Mouse (Mus musculus): ENCODE data around the gene Pum2.

Pum2 gene

GRCm38 (mm10) chr12:8761058-8761457 is 87.1 kb downstream of the Pum2 start:
- no peak for DNase-seq (ENCODE audit: low spot score)

DNA sequence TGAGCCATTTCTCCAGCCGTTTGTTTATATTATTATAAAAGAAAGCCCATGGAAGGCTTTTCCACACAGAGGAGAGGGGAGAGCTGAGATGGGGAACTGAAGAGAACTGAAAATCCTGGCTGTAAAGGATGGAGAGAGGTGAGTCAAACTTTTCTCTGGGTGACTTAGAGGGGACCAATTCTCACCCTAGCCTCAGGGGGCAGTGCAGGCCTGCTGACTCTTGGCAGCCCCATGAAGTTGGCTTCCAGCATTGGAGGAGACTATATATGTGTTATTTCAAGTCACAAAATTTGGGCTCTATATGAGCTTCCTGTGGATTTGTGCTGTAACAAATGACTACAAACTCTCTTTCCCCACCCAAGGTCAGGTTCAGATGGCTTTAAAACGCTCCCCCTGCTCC is 88.7 kb downstream of the Pum2 start:
- no peak for DNase-seq (ENCODE audit: low spot score)

GRCm38 (mm10) chr12:8764221-8764930 is 90.4 kb downstream of the Pum2 start:
- DNase-seq (ENCODE audit: low spot score) = no peak

DNA sequence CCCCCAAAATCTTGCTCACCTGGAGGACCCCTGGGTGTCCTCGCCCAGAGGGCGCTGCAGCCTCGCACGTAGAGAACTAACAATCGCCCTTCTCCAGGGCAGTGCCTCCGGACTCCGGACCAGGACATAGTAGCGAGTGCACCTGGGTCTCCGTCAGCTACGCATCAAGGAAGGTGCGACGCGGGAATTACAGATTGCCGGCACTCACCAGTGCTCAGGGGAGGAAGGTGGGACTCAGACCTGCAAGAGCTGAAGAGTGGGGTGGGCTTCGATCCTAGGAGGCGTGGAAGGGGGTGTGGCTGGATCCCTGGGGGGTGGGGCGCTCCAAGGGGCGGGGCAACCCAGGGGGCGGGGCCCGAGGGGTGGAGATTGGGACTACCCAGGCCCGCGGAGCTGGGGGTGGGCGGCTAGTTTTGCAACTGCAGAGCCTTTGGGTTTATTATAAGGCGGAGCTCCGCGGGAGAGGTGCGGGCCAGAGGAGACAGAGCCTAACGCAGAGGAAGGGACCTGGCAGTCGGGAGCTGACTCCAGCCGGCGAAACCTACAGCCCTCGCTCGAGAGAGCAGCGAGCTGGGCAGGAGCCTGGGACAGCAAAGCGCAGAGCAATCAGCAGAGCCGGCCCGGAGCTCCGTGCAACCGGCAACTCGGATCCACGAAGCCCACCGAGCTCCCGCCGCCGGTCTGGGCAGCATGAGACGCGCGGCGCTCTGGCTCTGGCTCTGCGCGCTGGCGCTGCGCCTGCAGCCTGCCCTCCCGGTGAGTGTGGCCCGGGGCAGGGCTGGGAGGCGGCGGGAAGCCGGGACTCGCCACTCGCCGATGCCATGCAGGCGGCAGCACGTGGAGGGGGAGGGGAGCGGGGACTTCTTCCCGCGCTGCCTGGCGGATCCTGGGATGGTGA is 97.3 kb downstream of the Pum2 start, which contains the start of gene Sdc1:
Sdc1 (plus strand) TSS at position 378 of the 898 bp plus-strand sequence.
- DNase-seq (ENCODE audit: low spot score) = peak; percentile 81

DNA sequence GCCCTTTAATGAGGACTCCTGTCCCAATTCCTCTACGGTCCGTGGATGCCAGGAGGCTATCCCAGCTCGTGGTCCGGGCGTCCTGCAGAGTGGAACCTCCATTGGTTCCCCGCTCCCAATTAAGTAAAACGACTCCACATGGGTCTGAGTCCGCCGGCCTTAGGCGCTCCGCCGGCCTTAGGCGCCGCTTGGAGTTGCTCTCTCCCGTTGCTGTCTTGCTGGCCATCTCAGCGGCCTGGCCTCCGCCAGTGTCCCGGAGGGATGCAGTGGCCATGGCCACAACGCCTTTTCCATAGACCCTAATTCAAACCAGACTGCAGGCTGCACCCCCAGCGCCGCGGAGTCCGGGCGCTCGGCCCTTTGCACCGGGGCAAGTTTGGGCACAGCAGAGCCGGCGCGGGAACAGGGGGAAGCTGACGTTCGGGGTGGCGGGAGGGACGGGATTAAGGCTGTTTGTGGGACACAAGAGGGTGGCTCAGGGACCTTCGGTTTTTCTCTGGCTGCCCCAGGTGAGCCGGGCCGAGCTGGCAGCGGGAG is 98.0 kb downstream of the Pum2 start:
- DNase-seq (ENCODE audit: low spot score) = no peak

DNA sequence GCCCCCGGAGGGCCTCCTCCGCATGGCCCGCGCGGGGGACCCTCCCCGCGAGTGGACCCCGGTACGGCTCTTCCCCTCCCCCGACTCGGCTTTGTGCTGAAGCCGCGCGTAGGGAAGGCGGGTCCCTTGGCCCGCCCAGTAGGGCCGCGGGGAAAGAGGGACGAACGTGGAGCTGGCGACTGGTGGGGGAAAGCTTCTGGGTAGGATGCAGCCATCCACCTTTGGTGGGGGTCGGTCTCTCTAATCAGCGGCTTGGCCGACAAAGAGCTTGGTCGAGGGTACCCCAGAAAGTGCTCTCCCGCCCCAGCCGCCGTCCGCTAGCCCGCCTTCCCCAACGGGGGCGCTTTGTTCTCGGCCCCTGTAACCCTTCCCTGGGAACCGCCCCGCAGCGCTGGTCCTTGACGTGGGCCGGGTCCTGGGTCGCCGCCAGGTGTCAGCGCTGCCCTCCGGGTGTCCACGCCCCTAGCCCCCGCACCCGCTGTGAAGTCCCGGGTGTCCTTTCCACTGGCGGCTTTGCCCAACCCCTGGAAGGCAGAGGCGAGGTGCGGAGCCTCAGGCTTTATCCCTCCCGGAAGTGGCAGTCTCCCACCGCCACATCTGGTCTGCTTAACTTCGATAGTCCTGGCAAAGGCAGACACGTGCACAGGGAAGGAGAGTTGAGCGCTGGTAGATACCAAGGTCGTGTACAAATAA is 98.7 kb downstream of the Pum2 start:
- peak; percentile 58 for DNase-seq (ENCODE audit: low spot score)

GRCm38 (mm10) chr12:8773336-8773735 is 99.4 kb downstream of the Pum2 start:
- DNase-seq (ENCODE audit: low spot score) = no peak

DNA sequence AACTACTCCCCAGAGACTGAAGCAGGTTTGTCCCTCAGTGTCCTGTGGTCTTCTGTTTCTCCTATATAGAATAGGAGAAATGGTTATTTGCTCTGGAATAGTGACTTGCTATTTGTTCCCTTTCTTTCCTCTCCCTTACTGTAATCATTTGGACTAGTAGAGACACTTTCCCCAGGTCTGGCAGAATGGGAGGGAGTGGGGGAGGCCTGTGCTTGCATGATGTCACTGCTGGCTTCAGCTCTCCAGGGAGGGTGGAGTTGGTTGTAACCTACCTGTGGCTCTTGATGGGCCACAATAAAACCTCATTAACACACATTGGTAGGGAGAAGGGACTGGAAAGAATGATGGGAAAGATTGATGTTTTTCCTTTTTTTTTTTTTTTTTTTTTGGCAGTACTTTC is 100.2 kb downstream of the Pum2 start:
- no peak for DNase-seq (ENCODE audit: low spot score)

DNA sequence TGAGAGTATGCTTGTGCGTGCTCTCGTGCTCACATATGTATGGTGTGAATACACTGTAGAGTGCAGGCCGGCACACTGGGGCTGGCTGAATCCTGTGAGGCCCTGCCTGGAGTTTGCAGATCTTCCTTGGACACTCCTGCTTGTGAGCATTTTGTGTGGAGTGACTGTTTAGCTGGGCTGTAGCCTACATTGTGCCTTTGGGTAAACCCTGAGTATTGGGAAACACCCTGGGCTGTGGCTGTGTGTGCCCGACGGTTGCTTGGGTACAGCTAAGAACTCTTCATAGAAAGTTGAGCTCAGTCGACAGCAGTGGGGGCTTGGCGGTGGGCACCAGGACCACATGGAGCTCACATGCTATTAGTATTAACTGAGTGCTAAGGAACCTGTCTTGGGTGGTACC is 102.3 kb downstream of the Pum2 start:
- DNase-seq (ENCODE audit: low spot score) = no peak

DNA sequence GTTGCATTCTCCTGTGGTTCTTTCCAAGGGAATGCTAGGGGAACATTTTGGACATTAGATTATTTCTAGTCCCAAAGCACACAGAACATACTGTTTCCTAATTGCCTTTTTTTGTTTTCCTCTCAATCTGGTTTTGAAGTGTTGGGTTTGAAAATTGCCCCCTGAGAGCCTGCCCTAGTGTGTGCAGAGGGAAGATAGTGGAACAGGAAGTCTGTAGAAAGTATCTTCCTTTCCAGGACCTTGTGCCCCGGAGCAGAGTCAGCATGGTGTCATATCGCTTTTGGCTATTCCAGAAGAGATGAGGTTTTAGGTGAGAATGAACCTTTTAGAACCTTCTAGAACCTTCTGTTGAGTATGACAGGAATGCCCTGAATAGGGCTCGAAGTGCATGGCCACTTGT is 102.8 kb downstream of the Pum2 start:
- DNase-seq (ENCODE audit: low spot score) = no peak

- DNase-seq (ENCODE audit: low spot score) = no peak
Measured at GRCm38 (mm10) chr12:8778106-8778505, 104.2 kb downstream of the Pum2 start.

- DNase-seq (ENCODE audit: low spot score) = no peak
Measured at GRCm38 (mm10) chr12:8779851-8780250, 105.9 kb downstream of the Pum2 start.

- no peak for DNase-seq (ENCODE audit: low spot score)
Measured at GRCm38 (mm10) chr12:8781121-8781520, 107.2 kb downstream of the Pum2 start.

DNA sequence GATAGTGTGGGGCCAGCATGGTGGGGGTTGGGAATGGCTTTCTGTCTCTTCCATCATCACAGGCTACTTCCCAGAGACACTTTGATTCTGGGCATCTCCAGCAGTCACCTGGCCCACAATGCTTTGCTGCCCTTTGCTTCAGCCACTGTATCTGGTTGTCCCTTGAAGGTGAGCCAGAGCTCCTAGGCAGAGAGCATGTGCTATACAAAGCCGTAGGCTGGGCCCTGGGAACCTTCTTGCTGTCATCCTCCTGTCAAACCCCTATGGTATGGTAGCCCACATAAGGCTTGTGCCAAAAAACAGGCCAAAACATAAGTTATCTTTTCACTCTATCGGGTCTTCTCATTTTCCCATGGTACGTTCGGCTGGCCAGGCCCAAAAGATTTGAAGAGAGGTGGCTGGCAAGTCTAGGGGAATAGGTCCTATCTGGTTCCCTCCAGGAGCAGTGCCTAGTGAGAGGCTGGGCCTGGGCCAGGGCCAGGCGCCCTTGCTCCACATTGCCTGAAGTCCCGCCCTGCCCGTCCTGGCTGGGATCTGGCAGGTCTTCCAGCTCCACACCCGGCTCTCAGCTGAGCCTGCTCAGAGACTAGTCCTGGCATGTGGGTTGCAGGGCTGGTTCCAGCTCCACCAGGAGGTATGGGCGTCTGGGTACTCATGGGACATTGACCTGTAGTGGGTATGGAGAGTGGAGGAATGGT is 107.9 kb downstream of the Pum2 start:
- peak; percentile 81 for DNase-seq (ENCODE audit: low spot score)

DNA sequence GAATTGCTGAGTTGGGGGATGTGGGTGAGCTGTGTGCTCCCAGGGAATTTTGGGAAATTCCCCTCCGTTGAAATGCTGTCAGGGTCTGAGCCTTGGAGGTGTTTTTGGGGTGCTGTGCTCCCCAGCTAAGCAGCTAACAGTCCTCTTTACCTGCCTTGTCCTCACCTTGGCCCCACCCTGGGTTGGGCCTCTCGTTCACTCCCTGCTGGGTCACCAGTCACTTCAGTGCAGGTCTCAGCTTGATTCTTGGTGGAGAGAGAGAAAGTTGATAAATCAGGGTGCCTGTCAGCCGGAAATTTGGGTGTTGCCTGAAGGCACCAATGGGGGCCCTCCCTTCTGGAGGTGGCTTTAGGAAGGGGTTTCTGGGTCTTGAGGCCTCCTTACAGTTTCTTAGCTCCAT is 108.6 kb downstream of the Pum2 start:
- no peak for DNase-seq (ENCODE audit: low spot score)

- no peak for DNase-seq (ENCODE audit: low spot score)
Measured at GRCm38 (mm10) chr12:8784189-8784588, 110.3 kb downstream of the Pum2 start.

GRCm38 (mm10) chr12:8786476-8786875 is 112.5 kb downstream of the Pum2 start:
- no peak for DNase-seq (ENCODE audit: low spot score)

DNA sequence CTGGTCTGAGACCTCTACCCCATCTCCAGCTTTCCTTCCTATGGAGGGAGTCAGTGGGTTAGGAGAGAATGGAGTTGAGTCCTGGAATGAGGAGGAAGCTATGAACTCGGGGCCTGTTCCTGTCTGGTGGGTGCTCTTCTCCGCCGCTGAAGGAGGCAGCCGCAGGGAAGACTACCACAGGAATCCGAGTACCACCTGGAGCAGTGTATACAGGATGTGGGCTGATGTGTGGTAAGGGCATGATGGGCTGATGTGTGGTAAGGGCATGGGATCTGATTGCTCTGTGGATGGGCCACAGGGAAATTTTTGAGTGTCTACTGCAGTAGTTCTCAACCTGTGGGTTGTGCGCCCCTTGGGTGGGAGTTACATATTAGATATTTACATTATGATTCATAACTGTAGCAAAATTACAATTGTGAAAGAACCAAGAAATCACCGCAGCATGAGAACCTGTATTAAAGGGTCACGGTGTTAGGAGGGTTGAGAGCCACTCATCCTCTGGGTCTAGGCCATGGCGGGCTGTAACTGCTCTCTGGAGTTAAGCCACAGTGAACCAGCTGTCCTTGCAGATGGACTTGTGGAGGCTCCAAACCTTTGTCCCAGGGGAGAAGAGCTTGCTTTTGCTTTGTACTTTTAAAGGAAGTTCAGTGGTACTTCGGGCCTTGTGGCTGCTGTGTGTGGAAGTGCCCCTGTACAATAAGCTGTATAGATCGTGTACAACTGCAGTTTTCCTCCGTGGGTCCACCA is 113.2 kb downstream of the Pum2 start:
- DNase-seq (ENCODE audit: low spot score) = no peak

GRCm38 (mm10) chr12:8788469-8788868 is 114.5 kb downstream of the Pum2 start:
- DNase-seq (ENCODE audit: low spot score) = no peak

GRCm38 (mm10) chr12:8790615-8791014 is 116.7 kb downstream of the Pum2 start:
- peak; percentile 65 for DNase-seq (ENCODE audit: low spot score)

Measured in lung, postnatal 25 days (tissue).